Mouse (Mus musculus): ENCODE measurements around the gene Dpp6.

The Dpp6 gene

GRCm38 (mm10) chr5:27194975-27195374 is 378.0 kb downstream of the Dpp6 start:
- in situ Hi-C loops (cut with MboI, MseI) = no loop called here

- in situ Hi-C loops (cut with MboI, MseI) = no loop called here
Observed at GRCm38 (mm10) chr5:27200581-27201341, 383.8 kb downstream of the Dpp6 start.

GRCm38 (mm10) chr5:27203131-27203530 is 386.1 kb downstream of the Dpp6 start:
- in situ Hi-C loops (cut with MboI, MseI) = no loop called here

- in situ Hi-C loops (cut with MboI, MseI) = no loop called here
Observed at GRCm38 (mm10) chr5:27204721-27205120, 387.7 kb downstream of the Dpp6 start.

GRCm38 (mm10) chr5:27205754-27206153 is 388.8 kb downstream of the Dpp6 start:
- in situ Hi-C loops (cut with MboI, MseI) = no loop called here

GRCm38 (mm10) chr5:27206213-27206612 is 389.2 kb downstream of the Dpp6 start:
- in situ Hi-C loops (cut with MboI, MseI) = no loop called here

- in situ Hi-C loops (cut with MboI, MseI) = no loop called here
Observed at GRCm38 (mm10) chr5:27220116-27220515, 403.1 kb downstream of the Dpp6 start.

GRCm38 (mm10) chr5:27242078-27242477 is 425.1 kb downstream of the Dpp6 start:
- in situ Hi-C loops (cut with MboI, MseI) = loop anchor here (10.0 kb wide), 1 partner anchor 173 kb away; no protein-coding TSS in a partner anchor

- in situ Hi-C loops (cut with MboI, MseI) = loop anchor here (10.0 kb wide), 1 partner anchor 172 kb away; no protein-coding TSS in a partner anchor
Observed at GRCm38 (mm10) chr5:27243226-27243625, 426.2 kb downstream of the Dpp6 start.

GRCm38 (mm10) chr5:27247793-27248192 is 430.8 kb downstream of the Dpp6 start:
- in situ Hi-C loops (cut with MboI, MseI) = loop anchor here (10.0 kb wide), 1 partner anchor 167 kb away; no protein-coding TSS in a partner anchor

GRCm38 (mm10) chr5:27248685-27249084 is 431.7 kb downstream of the Dpp6 start:
- in situ Hi-C loops (cut with MboI, MseI) = loop anchor here (10.0 kb wide), 1 partner anchor 166 kb away; no protein-coding TSS in a partner anchor

- in situ Hi-C loops (cut with MboI, MseI) = loop anchor here (10.0 kb wide), 1 partner anchor 165 kb away; no protein-coding TSS in a partner anchor
Observed at GRCm38 (mm10) chr5:27249951-27250350, 432.9 kb downstream of the Dpp6 start.

- in situ Hi-C loops (cut with MboI, MseI) = no loop called here
Observed at GRCm38 (mm10) chr5:27250906-27251305, 433.9 kb downstream of the Dpp6 start.

GRCm38 (mm10) chr5:27251361-27251760 is 434.4 kb downstream of the Dpp6 start:
- in situ Hi-C loops (cut with MboI, MseI) = no loop called here

GRCm38 (mm10) chr5:27255247-27255646 is 438.2 kb downstream of the Dpp6 start:
- in situ Hi-C loops (cut with MboI, MseI) = no loop called here

GRCm38 (mm10) chr5:27258636-27259035 is 441.6 kb downstream of the Dpp6 start:
- in situ Hi-C loops (cut with MboI, MseI) = no loop called here

GRCm38 (mm10) chr5:27261746-27262727 is 445.0 kb downstream of the Dpp6 start:
- in situ Hi-C loops (cut with MboI, MseI) = no loop called here

GRCm38 (mm10) chr5:27262751-27263150 is 445.7 kb downstream of the Dpp6 start:
- in situ Hi-C loops (cut with MboI, MseI) = no loop called here

- in situ Hi-C loops (cut with MboI, MseI) = no loop called here
Observed at GRCm38 (mm10) chr5:27265281-27265680, 448.3 kb downstream of the Dpp6 start.

- in situ Hi-C loops (cut with MboI, MseI) = no loop called here
Observed at GRCm38 (mm10) chr5:27271336-27271735, 454.3 kb downstream of the Dpp6 start.

GRCm38 (mm10) chr5:27274781-27275395 is 457.9 kb downstream of the Dpp6 start:
- in situ Hi-C loops (cut with MboI, MseI) = no loop called here

GRCm38 (mm10) chr5:27275871-27276270 is 458.9 kb downstream of the Dpp6 start:
- in situ Hi-C loops (cut with MboI, MseI) = no loop called here

Measured in regulatory T cell (primary cell).